Mouse (Mus musculus) brain, adult 2 months (tissue): ENCODE measurements around the gene S100a14.

Source experiments
- DNase-seq: peaks from one replicate; pipeline ENCODE4 v3.0.0; 2011; ENCODE audit warnings: low read depth, low spot score

Gene S100a14

DNA sequence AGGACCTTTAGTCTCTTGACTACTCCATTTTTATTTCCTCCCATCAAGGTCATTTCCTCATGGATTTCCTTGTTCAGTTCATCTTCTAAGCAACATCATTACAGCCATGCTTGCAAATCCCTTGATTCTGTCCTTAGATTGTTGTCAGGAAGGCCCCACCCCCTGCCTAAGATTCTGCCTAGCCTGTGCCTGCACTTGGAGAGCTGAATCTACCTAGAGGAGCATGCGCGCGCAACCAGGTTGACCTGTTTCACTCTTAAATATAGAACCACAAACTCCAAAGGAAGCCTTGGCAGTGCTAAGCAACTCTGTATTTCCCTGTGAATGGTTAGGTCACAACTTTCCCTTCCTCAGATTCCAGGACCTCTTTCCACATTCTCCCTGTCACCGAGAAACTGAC is 8.9 kb upstream of the S100a14 start:
- no peak for DNase-seq

DNA sequence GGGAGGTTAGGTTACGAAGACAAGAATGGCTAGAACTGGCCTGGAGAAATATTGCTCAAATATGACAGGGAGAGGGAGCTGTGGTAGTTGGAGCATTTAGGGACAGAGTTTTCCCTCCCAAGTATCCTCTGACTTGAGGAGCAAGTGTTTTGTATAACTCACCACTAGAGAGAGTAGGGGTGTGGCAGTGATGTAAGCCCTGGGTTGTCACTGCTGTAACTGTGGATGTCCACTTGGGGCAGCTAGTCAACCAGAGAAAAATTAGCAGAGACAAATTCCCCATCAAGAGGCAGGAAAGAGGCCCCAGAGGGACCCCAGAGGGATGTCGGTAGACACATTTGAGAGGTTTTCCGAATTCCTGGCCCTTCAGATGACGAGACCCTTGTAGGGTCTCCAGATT is 1.2 kb upstream of the S100a14 start:
- DNase-seq, result peak; percentile 87

DNA sequence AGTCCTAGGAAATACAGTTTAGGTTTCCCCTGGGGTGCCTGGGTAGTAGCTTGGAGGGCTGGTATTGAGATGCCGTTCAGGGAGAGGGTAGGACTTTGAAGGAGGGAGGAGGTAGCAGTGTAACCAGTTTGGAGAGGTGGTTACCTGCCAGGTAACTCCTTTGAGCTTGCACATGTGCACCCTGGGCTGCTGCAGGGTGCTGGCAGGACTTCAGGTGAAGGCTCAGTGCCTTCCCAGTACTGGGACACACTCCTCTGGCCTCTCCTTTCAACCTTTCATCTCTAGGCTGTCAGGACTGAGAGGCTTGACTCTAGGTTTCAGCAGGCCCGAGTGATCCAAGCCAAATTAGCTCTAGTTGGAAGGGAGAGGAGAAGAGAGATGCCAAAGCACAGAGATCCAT is 580 bp upstream of the S100a14 start:
- DNase-seq, result no peak

DNA sequence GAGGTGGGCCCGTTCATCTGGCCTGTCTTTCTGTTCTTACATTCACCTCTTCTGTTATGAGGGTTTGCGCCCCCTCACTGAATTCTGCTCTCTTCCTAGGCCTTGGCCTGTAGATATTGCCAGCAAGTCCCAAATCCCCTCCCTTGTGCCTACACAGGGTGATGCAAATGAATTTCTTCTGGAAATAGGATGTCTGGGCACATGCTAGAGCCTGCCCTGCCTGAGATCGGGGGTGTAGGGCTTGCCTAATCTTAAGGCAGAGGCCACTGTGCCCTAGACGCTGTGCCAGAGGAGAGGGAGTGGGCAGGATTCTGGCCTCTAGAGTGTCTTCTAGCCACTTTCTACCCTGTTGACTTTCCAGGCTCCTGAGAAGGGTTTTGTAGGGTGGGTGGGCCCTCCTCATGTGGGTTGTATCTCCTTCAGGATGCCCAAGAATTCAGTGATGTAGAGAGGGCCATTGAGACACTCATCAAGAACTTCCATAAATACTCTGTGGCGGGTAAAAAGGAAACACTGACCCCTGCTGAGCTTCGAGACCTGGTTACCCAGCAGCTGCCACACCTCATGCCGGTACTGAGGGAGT is 726 bp downstream of the S100a14 start:
- DNase-seq, result no peak

DNA sequence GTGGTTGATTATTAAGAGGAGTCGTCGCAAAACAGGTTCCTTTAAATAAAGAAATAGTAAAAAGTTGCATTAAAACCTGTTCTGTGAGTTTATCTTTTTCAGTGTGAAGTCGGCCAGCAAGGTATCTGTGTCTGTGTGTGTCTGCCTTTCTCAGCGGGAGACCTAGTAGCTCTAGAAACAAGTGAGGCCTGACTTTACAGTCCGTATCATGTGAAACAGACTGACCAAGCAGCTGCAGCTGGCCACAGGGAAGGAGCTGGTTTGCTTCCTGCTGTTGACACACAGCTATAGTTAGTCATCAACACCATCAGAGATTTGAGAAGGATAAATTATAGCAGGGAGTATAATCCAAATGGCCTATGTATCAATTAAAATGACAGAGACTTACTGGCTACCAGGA is 5.1 kb downstream of the S100a14 start:
- no peak for DNase-seq

DNA sequence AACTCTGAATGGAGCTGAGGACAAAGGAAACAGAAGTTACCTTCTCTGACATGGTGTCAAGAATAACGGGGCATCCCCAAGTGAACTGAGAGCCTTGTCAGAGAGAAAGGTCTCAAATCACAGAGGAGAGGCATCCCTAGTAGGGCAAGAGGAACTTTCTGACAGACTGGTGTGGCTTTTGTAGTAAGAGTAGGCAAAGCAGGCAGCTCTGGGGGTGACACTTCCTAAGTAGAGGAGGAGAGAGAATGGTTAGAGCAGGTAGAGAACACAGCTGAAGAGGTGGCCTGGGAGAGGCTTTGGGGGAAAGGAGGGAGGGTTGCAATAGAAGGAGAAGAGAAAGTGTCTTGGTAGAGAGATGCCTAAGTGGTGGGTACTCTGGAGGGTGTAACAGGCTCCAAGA is 8.8 kb downstream of the S100a14 start:
- DNase-seq, result no peak

DNA sequence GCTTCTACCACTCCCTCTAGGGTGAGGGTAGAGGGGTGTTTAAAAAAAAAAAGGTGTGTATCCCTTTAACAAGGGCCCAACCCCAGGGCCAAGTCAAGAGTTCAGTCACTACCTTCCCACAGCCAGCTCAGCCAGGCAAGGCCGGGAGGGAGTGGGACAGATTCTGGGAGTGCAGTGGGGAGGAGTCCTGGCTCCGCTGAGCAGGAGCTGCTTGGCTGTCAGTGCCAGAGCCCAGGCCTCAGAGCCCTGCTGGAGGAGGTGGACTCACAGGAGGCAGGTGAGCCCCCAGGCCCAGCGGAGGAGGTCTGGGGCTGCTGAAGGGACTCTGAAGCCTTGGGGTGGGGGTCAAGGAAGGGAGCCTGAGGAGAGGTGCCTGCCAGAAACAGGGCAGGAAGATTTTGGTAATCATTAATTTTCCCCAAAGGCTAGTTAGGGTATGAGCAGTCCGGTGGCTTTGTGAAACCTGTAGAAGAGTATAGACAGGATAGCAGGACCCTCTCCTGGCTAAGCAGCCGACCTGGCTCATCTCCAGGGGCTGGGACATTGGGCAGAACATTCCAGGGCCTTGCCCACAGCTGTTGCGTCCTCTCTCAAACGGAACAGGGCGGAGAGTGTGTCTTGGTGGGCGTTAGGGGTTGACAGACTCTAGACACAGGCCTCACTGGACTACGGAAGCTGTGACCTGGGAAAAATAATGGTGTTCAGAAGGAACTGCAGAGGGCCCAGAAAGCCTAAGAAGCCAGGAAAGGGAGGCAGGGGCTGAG is 10.7 kb downstream of the S100a14 start, which contains the start of gene S100a16:
TSS of gene S100a16 (plus strand) at position 114 of the 764 bp plus-strand sequence.
- DNase-seq, result peak; percentile 87

DNA sequence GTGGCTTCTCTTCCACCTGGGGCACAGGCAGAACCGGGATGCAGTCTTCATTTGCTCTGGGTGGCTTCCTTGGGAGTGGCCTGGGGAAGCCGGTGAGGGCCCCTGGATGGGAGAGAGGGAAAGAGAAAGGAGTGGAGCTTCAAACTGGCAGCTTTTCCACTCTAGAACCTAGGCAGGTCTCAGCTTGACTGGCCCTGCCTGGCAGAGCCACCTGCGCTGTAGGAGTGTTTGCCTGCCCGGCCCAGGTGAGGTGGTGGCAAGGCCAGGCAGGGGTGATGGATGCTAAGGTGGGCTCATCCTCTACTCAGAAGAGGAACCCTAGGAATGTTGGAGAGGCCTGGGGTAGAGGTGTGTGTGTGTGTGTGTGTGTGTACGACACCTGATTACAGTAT is 11.2 kb downstream of the S100a14 start:
- no peak for DNase-seq

DNA sequence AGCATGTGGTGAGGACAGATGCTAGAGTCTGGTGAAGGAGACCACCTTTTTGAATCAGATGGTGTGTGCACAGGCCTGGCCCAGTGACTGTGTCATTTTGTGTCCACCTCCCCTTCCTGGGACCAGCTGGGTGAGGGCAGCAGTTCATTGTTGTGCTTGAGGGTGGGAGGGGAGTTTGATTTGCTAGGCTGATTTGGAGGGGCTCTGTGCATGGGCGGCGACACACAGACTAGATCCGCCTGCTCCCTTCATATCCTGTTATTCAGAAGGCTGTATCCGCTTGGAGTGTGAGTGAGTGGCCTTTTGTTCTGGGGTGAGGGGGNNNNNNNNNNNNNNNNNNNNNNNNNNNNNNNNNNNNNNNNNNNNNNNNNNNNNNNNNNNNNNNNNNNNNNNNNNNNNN is 14.2 kb downstream of the S100a14 start:
- peak; percentile 90 for DNase-seq

DNA sequence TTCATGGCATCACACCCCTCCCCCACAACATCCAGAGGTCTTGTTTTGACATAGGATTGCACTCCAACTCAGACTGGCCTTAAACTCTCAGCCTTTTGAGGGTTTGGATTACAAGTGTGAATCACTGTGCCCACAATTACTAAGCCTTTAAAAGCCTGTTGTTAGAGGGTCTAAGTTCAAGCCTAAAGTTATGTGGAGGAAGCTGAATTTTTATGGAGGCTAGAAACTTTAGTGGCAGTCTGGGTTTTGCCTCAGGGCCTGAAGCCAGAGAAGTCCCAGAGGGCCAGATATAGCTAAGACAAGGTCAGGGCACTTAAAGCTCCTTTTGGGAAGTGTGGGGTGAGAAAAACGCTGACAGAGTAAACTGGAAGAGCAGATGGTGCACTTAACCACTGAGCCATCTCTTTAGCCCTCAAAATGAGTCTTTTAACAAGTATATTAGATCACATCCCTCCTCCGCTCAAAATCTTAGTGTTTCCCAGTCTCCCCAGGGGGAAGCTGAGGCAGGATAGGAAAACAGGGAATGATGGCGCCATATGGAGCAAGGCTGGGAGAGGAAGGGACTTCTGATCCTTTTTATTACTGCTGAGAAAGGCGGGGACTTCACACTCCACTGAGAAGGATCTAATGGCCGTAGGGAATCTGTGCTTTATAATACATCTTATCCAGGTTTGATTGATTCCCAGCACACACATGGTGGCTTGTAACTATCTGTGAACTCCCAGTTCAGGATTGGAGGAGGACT is 23.2 kb downstream of the S100a14 start:
- DNase-seq, result no peak

DNA sequence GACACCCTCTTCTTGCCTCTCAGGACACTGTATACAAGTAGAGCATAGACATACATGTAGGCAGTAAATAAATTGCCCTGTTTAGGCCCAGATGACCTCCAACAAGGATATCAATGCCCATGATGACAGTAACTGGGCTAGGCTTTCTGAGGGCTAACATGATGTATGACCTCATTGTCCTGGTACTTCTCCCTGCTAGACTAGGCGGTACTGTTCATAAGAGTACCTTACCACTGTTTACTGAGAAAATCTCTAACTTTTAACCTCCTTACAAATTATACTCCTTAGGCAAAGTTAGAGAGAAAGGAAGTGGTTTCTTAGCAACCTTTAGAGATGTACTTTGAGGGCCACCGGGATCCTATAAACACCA is 23.8 kb downstream of the S100a14 start:
- no peak for DNase-seq

DNA sequence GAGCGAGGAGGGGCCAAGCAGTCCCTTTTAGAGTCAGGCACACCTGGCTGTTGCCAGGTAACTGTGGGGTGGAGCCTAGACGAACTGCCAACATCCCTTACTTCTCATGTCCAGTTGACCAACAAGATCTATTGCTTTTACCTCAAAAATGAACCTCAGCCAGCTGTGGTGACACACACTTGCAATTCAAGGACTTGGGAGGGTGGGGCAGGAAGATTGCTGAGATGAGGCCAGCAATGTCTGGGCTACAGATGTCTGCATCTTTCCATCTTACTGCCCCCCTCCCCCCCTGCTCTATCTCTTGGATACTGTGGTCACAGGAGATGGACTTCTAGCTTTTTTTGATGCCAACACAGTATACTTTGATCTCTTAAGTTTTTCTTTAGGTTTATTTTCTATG is 25.6 kb downstream of the S100a14 start:
- no peak for DNase-seq

DNA sequence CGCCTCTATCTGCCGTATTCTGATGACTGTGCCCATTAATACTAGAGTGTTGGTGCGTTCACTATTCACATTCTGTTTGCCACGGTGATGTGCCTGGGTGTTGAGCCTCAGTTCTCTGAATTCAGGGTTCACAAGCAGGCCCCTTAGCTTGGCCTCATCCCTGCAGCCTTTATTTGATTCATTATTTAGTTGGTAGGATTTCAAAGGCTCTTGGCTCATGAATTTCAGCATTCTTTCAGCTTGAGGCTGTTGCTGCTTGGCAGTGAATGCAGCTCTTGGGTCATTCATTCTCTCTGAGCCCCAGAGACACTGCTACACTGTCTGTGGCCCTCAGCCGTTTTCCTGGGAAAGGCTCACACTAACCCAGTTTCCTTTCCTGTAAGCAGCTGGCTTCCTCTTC is 29.3 kb downstream of the S100a14 start:
- peak; percentile 84 for DNase-seq

DNA sequence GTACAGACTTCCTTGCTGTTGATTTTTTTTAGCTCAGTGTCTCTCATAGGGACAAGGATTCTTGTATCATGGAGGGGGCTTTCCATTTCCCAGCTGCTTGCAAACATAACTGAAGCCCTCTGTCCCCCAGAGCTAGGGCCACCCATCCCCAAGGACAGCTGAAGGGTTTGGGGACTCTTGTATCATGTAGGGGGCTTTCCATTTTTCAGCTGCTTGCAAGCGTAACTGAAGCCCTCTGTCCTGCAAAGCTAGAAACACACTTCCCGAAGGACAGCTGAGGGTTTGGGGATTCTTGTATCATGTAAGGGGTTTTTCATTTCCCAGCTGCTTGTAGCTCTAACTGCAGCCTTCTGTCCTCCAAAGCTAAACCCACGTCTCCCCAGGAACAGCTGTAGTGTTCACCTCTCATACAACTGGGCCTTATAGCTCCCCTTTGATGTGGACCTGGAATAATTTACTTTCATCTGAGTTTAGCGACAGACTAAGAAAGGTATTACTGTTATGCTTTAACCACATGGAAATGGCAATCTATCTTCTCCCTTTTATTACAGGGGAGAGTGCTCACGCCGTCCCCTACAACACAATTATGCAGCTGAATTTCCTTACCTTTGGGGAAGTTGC is 33.5 kb downstream of the S100a14 start, which contains the start of gene S100a3:
TSS of gene S100a3 (plus strand) at position 571 of the 621 bp plus-strand sequence.
- DNase-seq, result peak; percentile 16

DNA sequence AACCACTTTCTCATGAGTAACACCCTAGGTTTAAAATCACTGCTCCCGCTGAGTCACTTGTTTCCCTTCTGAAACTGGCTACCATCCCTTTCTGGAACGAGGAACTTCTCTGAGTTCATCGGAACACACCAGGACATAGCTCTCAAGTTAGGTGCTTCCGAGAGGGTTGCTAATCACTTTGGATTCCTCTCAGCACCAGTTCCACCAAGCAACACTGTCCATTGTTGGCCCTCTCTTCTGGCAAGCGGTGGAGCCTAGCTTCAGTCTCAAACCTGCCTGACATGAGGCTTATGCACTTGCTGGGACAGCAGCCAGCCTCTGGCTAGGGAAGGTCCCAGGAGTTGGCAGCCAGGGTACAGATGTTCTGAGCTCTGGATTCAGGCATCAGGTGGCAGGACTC is 48.0 kb downstream of the S100a14 start:
- peak; percentile 10 for DNase-seq

DNA sequence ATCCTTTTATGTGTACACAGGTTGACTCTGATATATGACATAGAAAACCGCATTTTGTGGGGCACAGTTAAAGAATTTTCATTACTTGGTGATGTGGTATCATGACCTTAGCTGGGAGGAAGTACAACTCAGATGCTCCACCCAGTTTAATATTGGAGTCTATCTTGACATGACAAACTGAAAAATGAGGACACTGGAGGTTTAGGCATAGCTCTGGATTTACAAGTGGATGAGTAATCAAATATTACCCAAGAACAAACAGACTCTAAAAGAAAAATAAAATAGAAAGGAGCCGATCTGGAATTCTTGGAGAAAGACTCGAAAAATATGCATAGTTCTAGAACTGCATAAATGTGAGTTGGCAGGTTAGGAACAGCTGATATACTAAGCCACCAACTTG is 48.7 kb downstream of the S100a14 start:
- DNase-seq, result no peak

DNA sequence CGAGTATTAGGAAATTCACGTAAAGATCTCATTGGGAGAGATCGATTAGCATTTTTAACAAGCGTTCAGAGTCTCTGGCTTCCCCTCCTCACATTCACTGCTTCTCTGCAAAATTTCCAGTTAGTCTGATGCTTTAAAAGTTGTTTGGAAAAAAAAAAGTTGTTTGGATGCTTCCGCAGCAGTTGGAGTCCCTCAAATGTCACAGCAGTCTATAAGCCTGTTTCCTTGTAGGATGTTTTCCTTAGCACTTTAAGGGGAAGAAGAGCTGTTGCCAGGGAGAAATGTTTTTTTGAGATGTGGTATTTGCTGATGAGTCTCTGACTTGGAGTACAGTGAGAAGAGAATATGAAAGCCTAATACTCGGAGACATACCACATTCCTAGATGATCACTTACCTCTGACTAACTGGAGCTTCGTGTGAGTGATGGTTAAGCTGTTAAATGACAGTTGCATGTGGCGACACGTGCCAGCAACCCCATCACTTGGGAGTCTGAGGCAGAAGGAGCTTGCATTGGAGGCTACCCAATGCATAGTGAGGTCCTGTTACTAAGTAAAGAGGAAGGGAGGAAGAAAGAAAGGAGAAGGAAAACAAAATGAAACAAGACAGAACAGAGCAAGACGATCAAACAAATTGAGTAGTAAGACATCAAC is 49.8 kb downstream of the S100a14 start:
- DNase-seq, result peak; percentile 34
